ENCODE assay signal across 17 mouse cellular contexts in genomic region chr3:89188478-89188875, GRCm38 (mm10). TPM values are rescaled to one million over a fixed set of nuclear protein-coding genes. Genes with fewer than 3 reads are reported as not detected.
DNase-seq lines count a peak whose midpoint lies in the region; TF ChIP-seq lines count a peak whose summit lies in the region.
"Had no signal": no experiment of that assay in that cellular context is flagged by ENCODE, and none has a peak within 500 bp of the region (broad histone marks: within the 10 kb centered on the region; RNA-seq: fewer than 3 reads in every experiment).

No protein-coding gene starts in this region.

- DNase-seq in liver, adult 2 months (ENCODE audit: extremely low read depth, low read depth, low spot score) = no peak
- no peak for DNase-seq in liver
- DNase-seq in embryonic facial prominence, embryonic 10.5 days (ENCODE audit: low spot score) = no peak
- DNase-seq in thymus, postnatal 10 days (ENCODE audit: low spot score in 2 of 2) = peak; percentile 52 to 54
- DNase-seq in layer of hippocampus, adult 11-12 months (ENCODE audit: low spot score) = no peak
- DNase-seq in layer of hippocampus, adult 9-11 months = no peak
- no peak for DNase-seq in kidney, adult 11 months
- DNase-seq: cerebellum, postnatal 25 days; gastrocnemius, postnatal 36 days; heart, postnatal 10 days; left cerebral cortex, postnatal 4 days; lung, postnatal 36 days had no signal

- H3K79me2 ChIP-seq in liver, adult 2 months (ENCODE audit: control insufficient read depth, insufficient read depth, low read length) = no peaks in the 10 kb centered on the region

- WGBS in liver, adult 2 months = 87% methylated on average over 12 of the region's 12 CpGs
- WGBS in embryonic facial prominence, embryonic 10.5 days = 58% methylated on average over 12 of the region's 12 CpGs

- H3K9ac ChIP-seq in liver, adult 2 months (ENCODE audit: low read depth, low read length) = no peak overlapping the region
- H3K9ac ChIP-seq in ES-Bruce4 (ENCODE audit: low read depth, poor library complexity, severe bottlenecking) = peak overlapping the region; percentile 7
- H3K9ac ChIP-seq: embryonic facial prominence, embryonic 13.5 days; forebrain, embryonic 15.5 days; liver, embryonic 15.5 days; midbrain, embryonic 15.5 days had no signal

- H3K4me1 ChIP-seq in liver, adult 2 months (ENCODE audit: control insufficient read depth, insufficient read depth, low read length) = no peaks in the 10 kb centered on the region
- H3K4me1 ChIP-seq in ES-Bruce4 (ENCODE audit: control insufficient read depth, insufficient read depth, low read length) = peaks cover 2% of the 10 kb centered on the region
- peaks cover 44% of the 10 kb centered on the region for H3K4me1 ChIP-seq in embryonic facial prominence, embryonic 10.5 days

- H3K27ac ChIP-seq in liver, adult 2 months (replicated peaks; ENCODE audit: insufficient read depth, low read depth, low read length) = 0 out of 2 replicates have a peak overlapping the region, but pooled peaks have one; percentile 7
- H3K27ac ChIP-seq in ES-Bruce4 (ENCODE audit: insufficient read depth, low read length) = no peak overlapping the region
- H3K27ac ChIP-seq in embryonic facial prominence, embryonic 10.5 days (replicated peaks) = no peak overlapping the region
- H3K27ac ChIP-seq: embryonic facial prominence, embryonic 13.5 days; forebrain, embryonic 15.5 days; liver, embryonic 15.5 days; midbrain, embryonic 15.5 days had no signal

- TF ChIP-seq CTCF in liver, adult 2 months (IDR thresholded peaks at IDR 0.05; ENCODE audit: low read depth, low read length) = no peak
- no peak for TF ChIP-seq CTCF in ES-Bruce4 (IDR thresholded peaks at IDR 0.05; ENCODE audit: low read depth, low read length)

- no peaks in the 10 kb centered on the region for H3K36me3 ChIP-seq in liver, adult 2 months (ENCODE audit: control insufficient read depth, insufficient read depth, low read length)
- no peaks in the 10 kb centered on the region for H3K36me3 ChIP-seq in ES-Bruce4 (ENCODE audit: control insufficient read depth, insufficient read depth, low read length, poor library complexity, severe bottlenecking)
- H3K36me3 ChIP-seq in embryonic facial prominence, embryonic 10.5 days (replicated peaks) = peaks cover 24% of the 10 kb centered on the region
- H3K36me3 ChIP-seq: liver, embryonic 15.5 days had no signal

- no peak for TF ChIP-seq EP300 in ES-Bruce4 (IDR thresholded peaks at IDR 0.05; ENCODE audit: insufficient read depth, low read depth, low read length)

- no peaks in the 10 kb centered on the region for H3K9me3 ChIP-seq in ES-Bruce4 (replicated peaks; ENCODE audit: control insufficient read depth, insufficient read depth, low read length, poor library complexity, severe bottlenecking)
- no peaks in the 10 kb centered on the region for H3K9me3 ChIP-seq in embryonic facial prominence, embryonic 10.5 days
- H3K9me3 ChIP-seq: embryonic facial prominence, embryonic 13.5 days; forebrain, embryonic 15.5 days; liver, embryonic 15.5 days; midbrain, embryonic 15.5 days had no signal

- no peaks in the 10 kb centered on the region for H3K27me3 ChIP-seq in liver, adult 2 months (ENCODE audit: control insufficient read depth, insufficient read depth, low read length)
- H3K27me3 ChIP-seq in ES-Bruce4 (ENCODE audit: control insufficient read depth, insufficient read depth, low read length, poor library complexity, severe bottlenecking) = no peaks in the 10 kb centered on the region
- H3K27me3 ChIP-seq in embryonic facial prominence, embryonic 10.5 days (replicated peaks; ENCODE audit: low read depth, poor library complexity, severe bottlenecking) = peaks cover 21% of the 10 kb centered on the region
- H3K27me3 ChIP-seq: embryonic facial prominence, embryonic 13.5 days; forebrain, embryonic 15.5 days; midbrain, embryonic 15.5 days had no signal

- no peak overlapping the region for H3K4me3 ChIP-seq in liver, adult 2 months (ENCODE audit: insufficient read depth, low read depth, low read length)
- peak overlapping the region; percentile 34; the same call in 1 of the 2 replicates for H3K4me3 ChIP-seq in ES-Bruce4 (ENCODE audit: low read depth, low read length)
- H3K4me3 ChIP-seq in embryonic facial prominence, embryonic 10.5 days = 0 out of 2 replicates have a peak overlapping the region, but pooled peaks have one; percentile 22
- H3K4me3 ChIP-seq: embryonic facial prominence, embryonic 13.5 days; forebrain, embryonic 15.5 days; liver, embryonic 15.5 days; midbrain, embryonic 15.5 days had no signal

- no peak for TF ChIP-seq POLR2A in liver, adult 2 months (IDR thresholded peaks at IDR 0.05; ENCODE audit: extremely low read depth, insufficient read depth, low read length)
- TF ChIP-seq POLR2A in ES-Bruce4 (IDR thresholded peaks at IDR 0.05; ENCODE audit: insufficient read depth, low read length) = no peak

RNA-seq across cellular contexts. Expression of gene Fam189b, which starts 5.5 kb away (rescaled TPM):
- 0.09 and 0.54 TPM in 2 replicates for total RNA-seq in liver, adult 2 months (2014; rRNA removed)
- polyA plus RNA-seq in liver, adult 2 months (2012; rRNA removed) = 1.8 and 4.1 TPM in 2 replicates
- polyA plus RNA-seq in ES-Bruce4 (2011; ENCODE audit: insufficient read depth, insufficient read length, low read depth, missing spikeins) = 21.7 and 25.7 TPM in 2 replicates
- polyA plus RNA-seq in embryonic facial prominence, embryonic 10.5 days (2016; fragmentation: Nextera tagmentation; extraction: Ambion mirVana) = 29.0 and 30.8 TPM in 2 replicates

RNA-seq across cellular contexts. Expression of gene Scamp3, which starts 11.2 kb away (rescaled TPM):
- total RNA-seq in liver, adult 2 months (2014; rRNA removed) = 9.1 and 15.6 TPM in 2 replicates
- polyA plus RNA-seq in liver, adult 2 months (2012; rRNA removed) = 105 and 120 TPM in 2 replicates
- 74.8 and 75.7 TPM in 2 replicates for polyA plus RNA-seq in ES-Bruce4 (2011; ENCODE audit: insufficient read depth, insufficient read length, low read depth, missing spikeins)
- polyA plus RNA-seq in embryonic facial prominence, embryonic 10.5 days (2016; fragmentation: Nextera tagmentation; extraction: Ambion mirVana) = 108 and 117 TPM in 2 replicates

RNA-seq across cellular contexts. Expression of gene Gba, which starts 14.3 kb away (rescaled TPM):
- total RNA-seq in liver, adult 2 months (2014; rRNA removed) = 24.1 and 32.7 TPM in 2 replicates
- polyA plus RNA-seq in liver, adult 2 months (2012; rRNA removed) = 33.2 and 36.6 TPM in 2 replicates
- 31.5 and 32.6 TPM in 2 replicates for polyA plus RNA-seq in ES-Bruce4 (2011; ENCODE audit: insufficient read depth, insufficient read length, low read depth, missing spikeins)
- 33.8 and 33.9 TPM in 2 replicates for polyA plus RNA-seq in embryonic facial prominence, embryonic 10.5 days (2016; fragmentation: Nextera tagmentation; extraction: Ambion mirVana)

RNA-seq across cellular contexts. Expression of gene Clk2, which starts 23.9 kb away (rescaled TPM):
- total RNA-seq in liver, adult 2 months (2014; rRNA removed) = 7.4 and 9.3 TPM in 2 replicates
- 14.6 and 23.9 TPM in 2 replicates for polyA plus RNA-seq in liver, adult 2 months (2012; rRNA removed)
- 79.4 and 82.9 TPM in 2 replicates for polyA plus RNA-seq in ES-Bruce4 (2011; ENCODE audit: insufficient read depth, insufficient read length, low read depth, missing spikeins)
- 33.6 and 36.2 TPM in 2 replicates for polyA plus RNA-seq in embryonic facial prominence, embryonic 10.5 days (2016; fragmentation: Nextera tagmentation; extraction: Ambion mirVana)

RNA-seq across cellular contexts. Expression of gene Thbs3, which starts 26.5 kb away (rescaled TPM):
- total RNA-seq in liver, adult 2 months (2014; rRNA removed) = 0.92 and 1.4 TPM in 2 replicates
- 0.85 and 1.2 TPM in 2 replicates for polyA plus RNA-seq in liver, adult 2 months (2012; rRNA removed)
- polyA plus RNA-seq in ES-Bruce4 (2011; ENCODE audit: insufficient read depth, insufficient read length, low read depth, missing spikeins) = 8.1 and 10.4 TPM in 2 replicates
- polyA plus RNA-seq in embryonic facial prominence, embryonic 10.5 days (2016; fragmentation: Nextera tagmentation; extraction: Ambion mirVana) = 42.0 and 43.3 TPM in 2 replicates

Comparison
In these comparisons a context has a peak if more than half of its experiments do, and no peak if none do; other contexts are left out.
1. DNase-seq: peak in thymus, postnatal 10 days (2 of 2); none in liver, adult 2 months (single experiment), liver (single experiment), embryonic facial prominence, embryonic 10.5 days (single experiment), layer of hippocampus, adult 11-12 months (single experiment), layer of hippocampus, adult 9-11 months (single experiment) and kidney, adult 11 months (single experiment).